Mouse (Mus musculus) intestine, postnatal 0 days (tissue): ENCODE measurements at regions not wholly inside any gene's neighbourhood (a gene's known extent, or its start where the extent isn't known, plus 50 kb on each side); places are given as distances from the start of the nearest gene placed in this dataset.

Experiments used
- ATAC-seq: fragments of 200-750 bp; cut with Nextera tagmentation; 2 replicates; pipeline ENCODE4 v1.8.0; 2017; ENCODE audit warnings: mild to moderate bottlenecking, moderate TSS enrichment, moderate library complexity
- H3K27ac ChIP-seq: fragments of 300-500 bp; sonication (generic); 2 replicates; pipeline ENCODE4 v1.5.1; 2014; ENCODE audit warnings: mild to moderate bottlenecking, low read depth, low read length, moderate library complexity
- H3K27me3 ChIP-seq: fragments of 300-500 bp; sonication (generic); replicated peaks from 2 replicates; pipeline ENCODE4 v1.6.1; 2014; ENCODE audit warnings: low read length, mixed read lengths; ENCODE audit not compliant: control insufficient read depth, insufficient read depth
- H3K36me3 ChIP-seq: fragments of 300-500 bp; sonication (generic); 2 replicates; pipeline ENCODE4 v1.6.1; 2014; ENCODE audit warnings: mild to moderate bottlenecking, moderate library complexity; ENCODE audit not compliant: control insufficient read depth, insufficient read depth
- H3K4me1 ChIP-seq: fragments of 300-500 bp; sonication (generic); replicated peaks from 2 replicates; pipeline ENCODE4 v1.6.1; 2014; ENCODE audit warnings: antibody characterized with exemption, low read length, mixed read lengths; ENCODE audit not compliant: control insufficient read depth, insufficient read depth
- H3K4me2 ChIP-seq: fragments of 300-500 bp; sonication (generic); replicated peaks from 2 replicates; pipeline ENCODE4 v1.6.1; 2014; ENCODE audit warnings: low read depth, mild to moderate bottlenecking, moderate library complexity
- H3K4me3 ChIP-seq: fragments of 300-500 bp; sonication (generic); 2 replicates; pipeline ENCODE4 v1.5.1; 2014; ENCODE audit warnings: low read depth, low read length
- H3K9ac ChIP-seq: fragments of 300-500 bp; sonication (generic); 2 replicates; pipeline ENCODE4 v1.6.1; 2014; ENCODE audit warnings: mild to moderate bottlenecking, low read depth, low read length
- H3K9me3 ChIP-seq: fragments of 300-500 bp; sonication (generic); 2 replicates; pipeline ENCODE4 v1.6.1; 2016; ENCODE audit warnings: mixed run types; ENCODE audit not compliant: control insufficient read depth
- CTCF ChIP-seq: sonication (generic); IDR thresholded peaks from 2 replicates; pipeline ENCODE4 v1.5.1; 2016; ENCODE audit warnings: low read depth, mild to moderate bottlenecking, control low read depth, antibody characterized with exemption, moderate library complexity
- WGBS: fragments of 180-500 bp; shearing (Covaris S2); extraction: QIAGEN DNeasy Blood & Tissue Kit; methylation state at CpG from one replicate; pipeline ENCODE4 v1.1.7; 2014; 5-methylcytosine and 5-hydroxymethylcytosine counted together

DNA sequence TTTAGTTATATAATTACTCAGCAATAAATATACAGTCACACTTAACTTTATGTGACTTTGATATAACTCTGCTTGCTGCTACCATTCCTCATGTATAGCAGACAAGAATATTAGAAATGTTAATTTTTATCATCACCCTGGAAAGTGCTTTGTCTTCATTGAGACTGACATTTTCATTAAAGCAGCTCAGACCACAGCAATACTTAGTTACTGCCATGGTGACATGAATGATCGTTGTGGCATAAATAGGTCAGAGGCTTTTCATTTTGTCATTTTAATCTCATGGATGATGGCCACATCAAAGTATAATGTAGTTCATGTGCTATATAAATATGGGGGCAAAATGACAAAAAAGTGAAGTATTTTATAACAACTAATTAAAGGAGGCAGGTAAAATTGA is 498.1 kb downstream of the Slc22a22 start:
- H3K4me2 ChIP-seq = no peak overlapping the region
- H3K4me1 ChIP-seq = no peaks in the 10 kb centered on the region
- TF ChIP-seq CTCF = no peak
- no peaks in the 10 kb centered on the region for H3K27me3 ChIP-seq
- H3K36me3 ChIP-seq = no peaks in the 10 kb centered on the region
- no peak for ATAC-seq
- 79% methylated on average over 1 of the region's 1 CpGs for WGBS
- no peak overlapping the region for H3K9ac ChIP-seq
- no peaks in the 10 kb centered on the region for H3K9me3 ChIP-seq
- H3K4me3 ChIP-seq = no peak overlapping the region
- H3K27ac ChIP-seq = no peak overlapping the region

DNA sequence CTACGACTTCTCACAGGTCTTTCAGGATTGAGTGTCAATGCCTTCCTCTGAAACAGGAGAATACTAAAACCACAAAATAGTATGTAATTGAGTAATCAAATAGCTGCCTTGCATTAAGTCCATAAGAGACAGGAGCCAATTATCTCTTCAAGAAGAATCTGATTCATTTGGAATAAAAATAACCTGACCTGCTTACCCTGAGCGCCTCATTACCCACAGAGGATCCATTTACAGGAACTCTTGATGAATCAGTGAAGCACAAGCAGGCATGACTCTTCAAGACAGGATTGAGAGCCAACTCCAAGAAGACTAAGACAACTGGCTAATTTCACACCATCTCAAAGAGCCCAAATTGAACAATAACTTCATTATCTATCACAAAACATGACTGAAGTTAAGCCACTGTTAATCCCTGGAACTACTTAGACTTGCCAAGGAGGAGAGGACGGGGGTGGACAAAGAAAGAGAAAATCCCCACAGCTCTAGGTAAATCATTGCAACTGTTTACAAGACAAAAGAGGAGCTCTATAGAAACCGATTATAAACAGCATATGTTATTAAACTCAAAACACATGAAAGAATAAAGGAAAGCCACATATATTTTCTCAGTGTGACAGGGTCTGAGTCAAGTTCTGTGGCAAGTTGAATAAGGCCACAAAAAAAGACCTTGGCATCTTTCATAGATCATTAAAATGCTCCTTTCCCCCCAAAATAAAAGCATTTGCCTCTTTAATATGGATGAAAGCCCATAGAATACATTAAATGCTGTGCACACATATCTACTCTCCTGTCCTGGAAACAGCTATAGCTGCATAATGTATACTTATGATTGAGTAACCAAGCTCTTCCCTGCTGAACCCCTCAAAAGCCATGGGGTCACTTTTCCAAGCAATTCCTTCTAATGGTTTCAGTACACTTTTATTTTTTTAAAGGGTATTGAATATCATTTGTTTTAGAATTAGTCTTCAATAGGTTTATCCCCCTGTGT is 501.7 kb downstream of the Slc22a22 start:
- no peaks in the 10 kb centered on the region for H3K36me3 ChIP-seq
- no peaks in the 10 kb centered on the region for H3K4me1 ChIP-seq
- 76% methylated on average over 4 of the region's 4 CpGs for WGBS
- no peak for ATAC-seq
- H3K4me3 ChIP-seq = no peak overlapping the region
- H3K27me3 ChIP-seq = no peaks in the 10 kb centered on the region
- TF ChIP-seq CTCF = no peak
- no peak overlapping the region for H3K27ac ChIP-seq
- H3K9me3 ChIP-seq = no peaks in the 10 kb centered on the region
- H3K4me2 ChIP-seq = no peak overlapping the region
- no peak overlapping the region for H3K9ac ChIP-seq

DNA sequence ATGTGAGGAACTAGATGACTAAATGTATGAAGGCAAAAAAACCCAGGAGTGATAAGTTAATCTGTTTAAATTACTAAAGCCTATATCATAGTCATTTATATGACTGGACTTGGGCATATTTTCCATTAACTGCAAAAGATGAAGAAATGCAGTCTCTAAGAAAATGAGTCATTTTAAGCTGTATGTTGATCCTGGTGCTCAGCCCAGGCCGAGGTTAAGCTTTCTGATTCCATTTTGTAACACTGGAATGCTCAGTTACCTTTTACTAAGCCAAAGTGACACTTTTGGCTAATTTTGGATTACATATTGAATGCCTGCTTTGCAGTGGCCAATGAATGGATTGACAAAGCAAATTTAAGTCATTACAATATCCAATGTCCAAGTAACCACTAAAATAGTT is 507.3 kb downstream of the Slc22a22 start:
- ATAC-seq = no peak
- no peak overlapping the region for H3K9ac ChIP-seq
- TF ChIP-seq CTCF = no peak
- H3K4me1 ChIP-seq = no peaks in the 10 kb centered on the region
- no peaks in the 10 kb centered on the region for H3K36me3 ChIP-seq
- H3K4me3 ChIP-seq = no peak overlapping the region
- no peaks in the 10 kb centered on the region for H3K27me3 ChIP-seq
- no peak overlapping the region for H3K27ac ChIP-seq
- H3K4me2 ChIP-seq = no peak overlapping the region
- H3K9me3 ChIP-seq = no peaks in the 10 kb centered on the region
- WGBS = 60% methylated on average over 1 of the region's 1 CpGs

DNA sequence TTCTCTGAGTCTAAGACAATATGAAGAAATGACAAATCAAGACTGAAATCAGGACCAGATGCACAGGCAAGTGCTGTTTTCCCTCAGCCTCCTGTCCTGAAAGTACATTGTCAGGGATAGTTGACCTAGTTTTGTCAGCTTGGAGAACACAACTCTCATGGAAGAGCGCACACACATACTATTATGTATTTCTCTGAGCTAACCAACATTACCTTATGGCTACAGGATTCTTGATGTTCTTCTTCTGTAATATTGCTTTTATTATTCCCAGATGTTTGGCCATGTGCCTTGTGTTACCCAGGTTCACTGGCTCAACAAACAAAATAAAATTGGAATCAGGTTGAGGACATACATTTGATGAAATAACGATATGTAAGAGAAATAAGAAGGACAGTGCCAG is 521.1 kb downstream of the Slc22a22 start:
- 86% methylated on average over 2 of the region's 2 CpGs for WGBS
- Histone ChIP-seq H3K9me3 (no peaks in the 10 kb centered on the region), H3K27me3 (no peaks in the 10 kb centered on the region), H3K4me3 (no peak overlapping the region), H3K36me3 (no peaks in the 10 kb centered on the region), H3K27ac (no peak overlapping the region), H3K4me1 (no peaks in the 10 kb centered on the region), H3K4me2 (no peak overlapping the region), H3K9ac (no peak overlapping the region)
- no peak for ATAC-seq
- no peak for TF ChIP-seq CTCF

GRCm38 (mm10) chr15:56952176-56952575 is 525.2 kb downstream of the Slc22a22 start:
- no peak overlapping the region for H3K27ac ChIP-seq
- H3K9ac ChIP-seq = no peak overlapping the region
- H3K4me1 ChIP-seq = no peaks in the 10 kb centered on the region
- no peak for TF ChIP-seq CTCF
- no peaks in the 10 kb centered on the region for H3K27me3 ChIP-seq
- no peaks in the 10 kb centered on the region for H3K36me3 ChIP-seq
- H3K4me3 ChIP-seq = no peak overlapping the region
- no peak for ATAC-seq
- H3K4me2 ChIP-seq = no peak overlapping the region
- no peaks in the 10 kb centered on the region for H3K9me3 ChIP-seq

DNA sequence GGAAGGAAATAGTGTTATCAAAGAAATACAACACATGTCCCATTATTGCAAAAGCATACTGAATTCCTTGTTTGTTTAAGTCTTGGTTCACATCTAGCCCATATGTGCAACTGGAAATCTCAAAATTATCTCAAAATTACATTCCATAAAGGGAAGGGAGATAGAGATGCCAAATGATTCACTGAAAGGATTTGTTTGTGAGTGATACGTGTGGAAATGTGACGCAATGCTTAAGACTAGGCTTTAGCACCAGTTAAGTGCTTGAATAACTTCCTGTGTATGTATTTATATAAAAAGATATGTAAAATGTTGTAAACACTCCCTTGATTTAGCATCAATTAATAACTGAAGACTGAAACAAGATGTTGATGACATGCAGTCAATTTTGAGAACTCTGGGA is 526.6 kb downstream of the Slc22a22 start:
- Histone ChIP-seq H3K36me3 (no peaks in the 10 kb centered on the region), H3K4me1 (no peaks in the 10 kb centered on the region), H3K27me3 (no peaks in the 10 kb centered on the region), H3K9ac (no peak overlapping the region), H3K27ac (no peak overlapping the region), H3K4me2 (no peak overlapping the region), H3K4me3 (no peak overlapping the region), H3K9me3 (no peaks in the 10 kb centered on the region)
- no peak for ATAC-seq
- TF ChIP-seq CTCF = no peak
- 64% methylated on average over 2 of the region's 2 CpGs for WGBS
